Mouse (Mus musculus) heart, adult 9 months (tissue): ENCODE data around the gene Sfxn1.

Experiments used
- DNase-seq, 2 experiments: peaks; one replicate each; pipeline ENCODE4 v3.0.0; 2022; ENCODE audit warnings: low spot score in 2 of 2

The Sfxn1 gene

GRCm38 (mm10) chr13:54071606-54072331 lies at the start of gene Sfxn1:
TSS of gene Sfxn1 (plus strand) at chr13:54071869.
- DNase-seq = peak; percentile 78 to 84

GRCm38 (mm10) chr13:54023311-54023710 lies 48.4 kb upstream of the Sfxn1 start:
- DNase-seq = no peak

- no peak for DNase-seq
These were observed 44.6 kb upstream of the Sfxn1 start for GRCm38 (mm10) chr13:54027079-54027478.

- no peak for DNase-seq
These were observed 38.0 kb upstream of the Sfxn1 start for GRCm38 (mm10) chr13:54033653-54034052.

- DNase-seq = no peak
These were observed 36.1 kb upstream of the Sfxn1 start for GRCm38 (mm10) chr13:54035541-54035940.

- no peak for DNase-seq
These were observed 33.7 kb upstream of the Sfxn1 start for GRCm38 (mm10) chr13:54037936-54038335.

- DNase-seq = no peak
These were observed 31.4 kb upstream of the Sfxn1 start for GRCm38 (mm10) chr13:54040256-54040655.

GRCm38 (mm10) chr13:54048679-54049352 lies 22.9 kb upstream of the Sfxn1 start:
- no peak for DNase-seq

GRCm38 (mm10) chr13:54051641-54052040 lies 20.0 kb upstream of the Sfxn1 start:
- no peak for DNase-seq

GRCm38 (mm10) chr13:54054962-54055361 lies 16.7 kb upstream of the Sfxn1 start:
- no peak for DNase-seq

- DNase-seq = peak in 1 of 2 experiments; percentile 43
These were observed 16.2 kb upstream of the Sfxn1 start, which contains the start of gene Drd1 for GRCm38 (mm10) chr13:54055448-54055861. TSS of gene Drd1 (minus strand) at chr13:54055705.

- DNase-seq = no peak
These were observed 9.6 kb upstream of the Sfxn1 start for GRCm38 (mm10) chr13:54062068-54062467.

- DNase-seq = peak in 1 of 2 experiments; percentile 17
These were observed 8.4 kb upstream of the Sfxn1 start for GRCm38 (mm10) chr13:54063292-54063691.

- no peak for DNase-seq
These were observed 5.5 kb upstream of the Sfxn1 start for GRCm38 (mm10) chr13:54066081-54066746.

GRCm38 (mm10) chr13:54067617-54068166 lies 4.0 kb upstream of the Sfxn1 start:
- no peak for DNase-seq

GRCm38 (mm10) chr13:54071011-54071410 lies 658 bp upstream of the Sfxn1 start:
- no peak for DNase-seq

GRCm38 (mm10) chr13:54072526-54073057 lies 923 bp downstream of the Sfxn1 start:
- DNase-seq = no peak

GRCm38 (mm10) chr13:54073066-54073465 lies 1.4 kb downstream of the Sfxn1 start:
- peak; percentile 71 to 81 for DNase-seq

GRCm38 (mm10) chr13:54073491-54073890 lies 1.8 kb downstream of the Sfxn1 start:
- no peak for DNase-seq

- DNase-seq = no peak
These were observed 3.7 kb downstream of the Sfxn1 start for GRCm38 (mm10) chr13:54075416-54075815.

- DNase-seq = no peak
These were observed 4.4 kb downstream of the Sfxn1 start for GRCm38 (mm10) chr13:54076051-54076450.
